Mouse (Mus musculus) heart, embryonic 11.5 days (tissue): ENCODE data around the gene Stpg3. TPM values are rescaled to one million over a fixed set of nuclear protein-coding genes. Genes with fewer than 3 reads are reported as not detected.

Experiments
- ATAC-seq: fragments of 200-750 bp; cut with Nextera tagmentation; replicated peaks from 2 replicates; pipeline ENCODE4 v1.8.0; 2017; ENCODE audit warnings: moderate library complexity; ENCODE audit not compliant: insufficient number of reproducible peaks, low FRiP score, low TSS enrichment
- H3K27ac ChIP-seq: fragments of 300-500 bp; sonication (generic); 2 replicates; pipeline ENCODE4 v1.5.1; 2014; ENCODE audit warnings: mild to moderate bottlenecking, low read depth, low read length
- H3K27me3 ChIP-seq: fragments of 300-500 bp; sonication (generic); 2 replicates; pipeline ENCODE4 v1.6.1; 2014; ENCODE audit warnings: mild to moderate bottlenecking, low read length, mixed read lengths; ENCODE audit not compliant: control insufficient read depth, insufficient read depth
- H3K36me3 ChIP-seq: fragments of 300-500 bp; sonication (generic); 2 replicates; pipeline ENCODE4 v1.6.1; 2014; ENCODE audit warnings: mild to moderate bottlenecking, low read length, moderate library complexity, mixed read lengths; ENCODE audit not compliant: control insufficient read depth, insufficient read depth
- H3K4me1 ChIP-seq: fragments of 300-500 bp; sonication (generic); 2 replicates; pipeline ENCODE4 v1.6.1; 2014; ENCODE audit warnings: low read length; ENCODE audit not compliant: control insufficient read depth, insufficient read depth
- H3K4me2 ChIP-seq: fragments of 300-500 bp; sonication (generic); 2 replicates; pipeline ENCODE4 v1.6.1; 2014; ENCODE audit warnings: mild to moderate bottlenecking, moderate library complexity
- H3K4me3 ChIP-seq: fragments of 300-500 bp; sonication (generic); 2 replicates; pipeline ENCODE4 v1.5.1; 2014; ENCODE audit warnings: low read depth, low read length
- H3K9ac ChIP-seq: fragments of 300-500 bp; sonication (generic); 2 replicates; pipeline ENCODE4 v1.6.1; 2014; ENCODE audit warnings: mild to moderate bottlenecking, low read depth, low read length, moderate library complexity
- H3K9me3 ChIP-seq: fragments of 300-500 bp; sonication (generic); replicated peaks from 2 replicates; pipeline ENCODE4 v1.6.1; 2016; ENCODE audit warnings: low read length; ENCODE audit not compliant: control insufficient read depth
- WGBS: fragments of 180-500 bp; shearing (Covaris S2); extraction: QIAGEN DNeasy Blood & Tissue Kit; methylation state at CpG from one replicate; pipeline ENCODE4 v1.1.7; 2014; ENCODE audit not compliant: insufficient replicate concordance; 5-methylcytosine and 5-hydroxymethylcytosine counted together
- polyA plus RNA-seq: library from polyadenylated mRNA; unstranded; fragments of >200 nt; fragmentation: Nextera tagmentation; extraction: Ambion mirVana; gene quantifications from 2 replicates; pipeline ENCODE4 v1.2.1, GENCODE M21; 2014

Stpg3 gene
- polyA plus RNA-seq, 1 experiment from 2014 or later: not detected

GRCm38 (mm10) chr2:25230581-25230980 lies 16.1 kb upstream of the Stpg3 start:
- Histone ChIP-seq H3K9ac (no peak overlapping the region), H3K9me3 (no peaks in the 10 kb centered on the region), H3K4me2 (no peak overlapping the region), H3K27ac (no peak overlapping the region), H3K36me3 (no peaks in the 10 kb centered on the region), H3K27me3 (peaks cover 31% of the 10 kb centered on the region), H3K4me1 (peaks cover 7% of the 10 kb centered on the region; the same call in 1 of the 2 replicates), H3K4me3 (no peak overlapping the region)
- no peak for ATAC-seq
- 84% methylated on average over 7 of the region's 7 CpGs for WGBS

- Histone ChIP-seq H3K9me3 (no peaks in the 10 kb centered on the region), H3K27ac (no peak overlapping the region), H3K27me3 (peaks cover 24% of the 10 kb centered on the region; the same call in 1 of the 2 replicates), H3K36me3 (no peaks in the 10 kb centered on the region), H3K4me3 (no peak overlapping the region), H3K4me2 (no peak overlapping the region), H3K4me1 (peaks cover 8% of the 10 kb centered on the region; the same call in 1 of the 2 replicates), H3K9ac (no peak overlapping the region)
- ATAC-seq: no peak
- 69% methylated on average over 5 of the region's 5 CpGs for WGBS
Measured at GRCm38 (mm10) chr2:25229582-25229981, 15.1 kb upstream of the Stpg3 start.

GRCm38 (mm10) chr2:25228995-25229530 lies 14.6 kb upstream of the Stpg3 start:
- H3K27ac ChIP-seq: no peak overlapping the region
- peak overlapping the region; percentile 34; the same call in 1 of the 2 replicates for H3K9ac ChIP-seq
- H3K4me1 ChIP-seq: peaks cover 8% of the 10 kb centered on the region; the same call in 1 of the 2 replicates
- 65% methylated on average over 6 of the region's 6 CpGs for WGBS
- no peaks in the 10 kb centered on the region for H3K36me3 ChIP-seq
- ATAC-seq: no peak
- no peaks in the 10 kb centered on the region for H3K9me3 ChIP-seq
- H3K4me3 ChIP-seq: peak overlapping the region; percentile 34; the same call in 1 of the 2 replicates
- peaks cover 24% of the 10 kb centered on the region; the same call in 1 of the 2 replicates for H3K27me3 ChIP-seq
- H3K4me2 ChIP-seq: peak overlapping the region; percentile 63

GRCm38 (mm10) chr2:25228431-25228889 lies 14.0 kb upstream of the Stpg3 start:
- H3K9ac ChIP-seq: peak overlapping the region; percentile 58; the same call in 1 of the 2 replicates
- H3K9me3 ChIP-seq: no peaks in the 10 kb centered on the region
- under 1% methylated on average over 7 of the region's 7 CpGs for WGBS
- H3K4me1 ChIP-seq: peaks cover 12% of the 10 kb centered on the region
- peak overlapping the region; percentile 63 for H3K4me2 ChIP-seq
- ATAC-seq: no peak
- peaks cover 24% of the 10 kb centered on the region; the same call in 1 of the 2 replicates for H3K27me3 ChIP-seq
- H3K27ac ChIP-seq: peak overlapping the region; percentile 59
- peak overlapping the region; percentile 34 for H3K4me3 ChIP-seq
- H3K36me3 ChIP-seq: no peaks in the 10 kb centered on the region

GRCm38 (mm10) chr2:25227406-25227805 lies 13.0 kb upstream of the Stpg3 start:
- WGBS: 91% methylated on average over 4 of the region's 4 CpGs

GRCm38 (mm10) chr2:25226864-25227263 lies 12.4 kb upstream of the Stpg3 start:
- no peaks in the 10 kb centered on the region for H3K9me3 ChIP-seq
- no peaks in the 10 kb centered on the region for H3K36me3 ChIP-seq
- H3K4me3 ChIP-seq: no peak overlapping the region
- no peak overlapping the region for H3K9ac ChIP-seq
- H3K27me3 ChIP-seq: peaks cover 19% of the 10 kb centered on the region; the same call in 1 of the 2 replicates
- no peak overlapping the region for H3K4me2 ChIP-seq
- no peak for ATAC-seq
- 70% methylated on average over 5 of the region's 5 CpGs for WGBS
- H3K4me1 ChIP-seq: peaks cover 16% of the 10 kb centered on the region
- H3K27ac ChIP-seq: no peak overlapping the region

More at GRCm38 (mm10) chr2:25227406-25227805, 13.0 kb upstream of the Stpg3 start:
- no peak overlapping the region for H3K4me3 ChIP-seq
- H3K9me3 ChIP-seq: no peaks in the 10 kb centered on the region
- H3K27me3 ChIP-seq: peaks cover 20% of the 10 kb centered on the region; the same call in 1 of the 2 replicates
- no peak overlapping the region for H3K4me2 ChIP-seq
- H3K4me1 ChIP-seq: peaks cover 16% of the 10 kb centered on the region
- no peak for ATAC-seq
- no peak overlapping the region for H3K9ac ChIP-seq
- no peak overlapping the region for H3K27ac ChIP-seq
- no peaks in the 10 kb centered on the region for H3K36me3 ChIP-seq

- 76% methylated on average over 8 of the region's 8 CpGs for WGBS
- peak overlapping the region; percentile 66 for H3K9ac ChIP-seq
- ATAC-seq: no peak
- no peaks in the 10 kb centered on the region for H3K36me3 ChIP-seq
- H3K27me3 ChIP-seq: peaks cover 10% of the 10 kb centered on the region; the same call in 1 of the 2 replicates
- H3K27ac ChIP-seq: peak overlapping the region; percentile 93
- peak overlapping the region; percentile 71 for H3K4me3 ChIP-seq
- H3K4me1 ChIP-seq: peaks cover 16% of the 10 kb centered on the region
- H3K9me3 ChIP-seq: no peaks in the 10 kb centered on the region
- peak overlapping the region; percentile 65 for H3K4me2 ChIP-seq
Measured at GRCm38 (mm10) chr2:25225811-25226379, 11.5 kb upstream of the Stpg3 start.

GRCm38 (mm10) chr2:25224766-25225752 lies 10.6 kb upstream of the Stpg3 start:
- peaks cover 16% of the 10 kb centered on the region for H3K4me1 ChIP-seq
- H3K36me3 ChIP-seq: no peaks in the 10 kb centered on the region
- ATAC-seq: peak; percentile 95
- H3K4me2 ChIP-seq: peak overlapping the region; percentile 65
- no peaks in the 10 kb centered on the region for H3K9me3 ChIP-seq
- H3K4me3 ChIP-seq: peak overlapping the region; percentile 71
- H3K27ac ChIP-seq: peak overlapping the region; percentile 93
- WGBS: 2% methylated on average over 37 of the region's 41 CpGs
- peaks cover 10% of the 10 kb centered on the region; the same call in 1 of the 2 replicates for H3K27me3 ChIP-seq
- peak overlapping the region; percentile 66 for H3K9ac ChIP-seq
